Mouse (Mus musculus): Measurements from ENCODE around the gene Gm49396.

DNA sequence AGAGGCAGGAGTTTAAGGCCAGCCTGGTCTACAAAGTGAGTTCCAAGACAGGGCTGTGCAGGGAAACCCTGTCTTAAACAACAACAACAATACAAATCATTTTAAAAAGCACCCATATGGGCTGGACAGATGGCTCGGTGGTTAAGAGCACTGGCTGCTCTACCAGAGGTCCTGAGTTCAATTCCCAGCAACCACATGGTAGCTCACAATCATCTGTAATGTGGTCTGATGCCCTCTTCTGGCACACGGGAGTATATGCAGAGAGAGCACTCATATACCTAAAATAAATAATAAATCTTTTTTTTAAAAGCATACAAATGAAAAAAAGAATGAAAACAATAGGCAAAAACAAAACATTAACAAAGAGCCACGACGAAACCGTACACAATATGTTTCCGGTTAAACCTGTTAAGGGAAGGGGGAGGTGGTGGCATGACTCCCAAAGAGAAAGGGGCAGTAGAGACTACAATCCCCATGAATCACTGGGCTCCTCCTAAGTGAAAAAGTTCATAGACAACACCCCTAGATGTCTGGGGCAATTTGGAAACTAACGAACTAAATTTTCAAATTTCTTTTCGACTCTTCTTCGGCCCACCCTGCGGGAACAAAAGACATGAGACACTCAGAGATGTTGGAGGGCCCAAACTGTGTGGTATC is 11.6 kb upstream of the Gm49396 start:
- TF ChIP-seq CTCF (IDR thresholded peaks at IDR 0.05; ENCODE audit: insufficient read depth, low read depth, low read length) (no peak), POLR2A (IDR thresholded peaks at IDR 0.05; ENCODE audit: insufficient read depth, low read depth, low read length) (no peak)

Measured in olfactory bulb, adult 2 months (tissue).